Mouse (Mus musculus) heart, adult 18-20 months (tissue): ENCODE measurements around the gene Gan. TPM values are rescaled to one million over a fixed set of nuclear protein-coding genes. Genes with fewer than 3 reads are reported as not detected.

ENCODE experiments used
- DNase-seq, 2 experiments: peaks; one replicate each; pipeline ENCODE4 v3.0.0; 2021 to 2022; ENCODE audit warnings: mixed read lengths in 1 of 2
- total RNA-seq, 2 experiments: library from RNA; stranded (reverse); gene quantifications; 2 replicates each; pipeline ENCODE4 v1.2.3; 2021

The Gan gene
- total RNA-seq, 2 experiments from 2014 or later, result 4.0 to 5.3 TPM

- peak; percentile 30 to 51 for DNase-seq
Measured at GRCm38 (mm10) chr8:117199658-117200057, 41.7 kb downstream of the Gan start.

GRCm38 (mm10) chr8:117200346-117200745, 42.4 kb downstream of the Gan start:
- no peak for DNase-seq

- DNase-seq, result peak in 1 of 2 experiments; percentile 17
Measured at GRCm38 (mm10) chr8:117200803-117201202, 42.9 kb downstream of the Gan start.

GRCm38 (mm10) chr8:117201221-117202017, 43.5 kb downstream of the Gan start:
- DNase-seq, result no peak

- no peak for DNase-seq
Measured at GRCm38 (mm10) chr8:117203085-117203484, 45.1 kb downstream of the Gan start.

- no peak for DNase-seq
Measured at GRCm38 (mm10) chr8:117205884-117206283, 47.9 kb downstream of the Gan start.

GRCm38 (mm10) chr8:117206636-117207035, 48.7 kb downstream of the Gan start:
- no peak for DNase-seq

DNA sequence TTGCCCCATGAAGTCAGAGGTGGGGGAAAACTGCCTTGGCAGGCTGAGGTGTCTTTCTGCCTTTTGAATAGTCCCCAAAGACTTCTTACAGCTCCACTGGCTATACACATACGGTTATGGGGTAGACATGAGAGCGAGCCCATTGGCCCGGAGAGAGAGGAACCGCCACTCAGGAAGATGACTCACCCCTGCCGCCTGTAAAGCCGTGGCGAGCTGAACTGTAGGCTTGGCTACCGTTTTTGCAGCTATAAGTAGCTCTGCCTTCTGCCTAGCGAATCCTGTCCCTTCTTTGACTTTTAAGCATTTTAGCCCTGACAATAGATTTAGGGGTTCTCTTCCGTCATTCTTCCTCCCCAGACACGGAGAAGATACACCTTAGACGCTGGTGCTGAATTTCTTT, 51.2 kb downstream of the Gan start:
- peak in 1 of 2 experiments; percentile 15 for DNase-seq

GRCm38 (mm10) chr8:117212100-117212499, 54.2 kb downstream of the Gan start:
- peak; percentile 22 to 28 for DNase-seq

DNA sequence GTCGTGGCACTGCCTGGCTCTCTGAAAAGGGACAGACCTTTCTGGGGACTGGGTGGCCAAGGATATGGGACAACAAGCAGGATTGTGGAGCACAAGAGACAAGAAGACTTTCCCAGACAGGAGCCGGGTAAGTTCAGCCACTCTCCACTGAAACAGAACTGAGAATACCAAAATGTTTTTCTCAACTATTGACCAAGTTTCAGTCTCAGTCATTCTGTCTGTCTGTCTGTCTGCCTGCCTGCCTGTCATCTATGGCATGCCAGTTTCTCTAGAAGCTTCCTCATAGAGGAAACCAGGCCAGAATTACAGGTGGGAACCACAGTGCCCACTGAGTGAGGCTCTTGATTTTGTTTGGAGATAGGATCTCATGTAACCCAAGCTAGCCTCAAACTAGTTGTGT, 59.8 kb downstream of the Gan start:
- DNase-seq, result no peak

GRCm38 (mm10) chr8:117222396-117222795, 64.5 kb downstream of the Gan start:
- no peak for DNase-seq

- DNase-seq, result peak; percentile 86 to 95
Measured at GRCm38 (mm10) chr8:117224630-117225029, 66.7 kb downstream of the Gan start.

- no peak for DNase-seq
Measured at GRCm38 (mm10) chr8:117226306-117226705, 68.4 kb downstream of the Gan start.

GRCm38 (mm10) chr8:117227339-117227738, 69.4 kb downstream of the Gan start:
- peak in 1 of 2 experiments; percentile 12 for DNase-seq

- DNase-seq, result no peak
Measured at GRCm38 (mm10) chr8:117233199-117233598, 75.3 kb downstream of the Gan start.

DNA sequence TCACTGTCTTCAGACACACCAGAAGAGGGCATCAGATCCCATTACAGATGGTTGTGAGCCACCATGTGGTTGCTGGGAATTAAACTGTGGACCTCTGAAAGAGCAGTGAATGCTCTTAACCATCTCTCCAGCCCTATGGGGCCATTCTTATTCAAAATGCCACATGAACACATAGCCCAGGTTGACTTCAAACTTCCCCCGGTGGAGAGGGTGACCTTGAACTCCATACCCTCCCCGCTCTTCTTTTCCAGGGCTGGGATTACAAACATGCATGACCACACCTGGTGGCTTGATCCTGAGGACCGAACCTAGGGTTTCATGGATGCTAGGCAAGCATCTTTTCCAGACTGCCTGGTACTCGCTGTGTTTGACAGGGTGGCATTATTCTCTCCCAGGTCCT, 78.6 kb downstream of the Gan start:
- DNase-seq, result no peak

DNA sequence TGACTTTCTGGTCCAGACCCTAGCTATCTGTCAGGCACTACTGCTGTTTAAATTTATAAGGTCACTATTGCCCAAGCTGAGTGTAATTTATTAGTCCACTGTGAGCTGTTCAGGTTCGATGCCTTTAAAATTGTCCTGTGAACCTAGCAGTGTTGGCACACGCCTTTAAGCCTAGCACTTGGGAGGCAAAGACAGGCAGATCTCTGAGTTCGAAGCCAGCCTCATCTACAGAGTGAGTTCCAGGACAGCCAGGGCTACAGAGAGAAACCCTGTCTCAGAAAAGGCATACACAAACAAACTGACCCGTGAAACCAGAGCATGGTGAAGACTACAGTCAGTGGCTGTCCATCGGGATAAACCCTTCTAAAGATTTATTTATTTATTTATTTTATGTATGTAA, 82.4 kb downstream of the Gan start:
- no peak for DNase-seq

GRCm38 (mm10) chr8:117240841-117241494, 83.0 kb downstream of the Gan start:
- DNase-seq, result no peak

GRCm38 (mm10) chr8:117241848-117242247, 83.9 kb downstream of the Gan start:
- DNase-seq, result no peak

- DNase-seq, result no peak
Measured at GRCm38 (mm10) chr8:117242286-117242685, 84.4 kb downstream of the Gan start.

DNA sequence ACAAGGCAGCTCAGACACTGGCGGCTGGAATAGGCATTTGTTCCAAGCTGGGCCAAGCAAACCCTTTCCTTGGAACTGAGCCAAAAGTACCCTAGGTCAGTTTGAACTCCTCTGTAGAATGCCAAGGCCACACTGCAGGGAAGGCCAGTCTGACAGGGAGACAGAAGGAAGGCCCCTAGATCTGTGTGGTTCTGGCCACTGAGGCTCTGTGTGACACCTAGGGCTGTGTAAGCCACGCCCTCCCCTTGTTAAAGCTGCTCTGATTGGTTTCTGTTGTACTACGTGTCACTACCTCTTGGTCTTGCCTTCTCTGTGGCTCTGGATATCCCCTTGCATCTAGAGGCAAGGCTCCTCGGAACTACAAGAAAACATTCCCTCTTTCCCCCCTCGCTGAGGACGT, 86.7 kb downstream of the Gan start:
- DNase-seq, result no peak

- no peak for DNase-seq
Measured at GRCm38 (mm10) chr8:117248341-117248740, 90.4 kb downstream of the Gan start.

GRCm38 (mm10) chr8:117251086-117251681, 93.2 kb downstream of the Gan start:
- no peak for DNase-seq
